Mouse (Mus musculus) left cerebral cortex, postnatal 25 days (tissue): Measurements from ENCODE around the gene Gm10842. TPM values are rescaled to one million over a fixed set of nuclear protein-coding genes. Genes with fewer than 3 reads are reported as not detected.

ENCODE experiments used
- DNase-seq, 2 experiments: peaks; one replicate each; pipeline ENCODE4 v3.0.0; 2022; ENCODE audit warnings: low spot score in 2 of 2, mixed read lengths in 1 of 2
- intact Hi-C: fragments of 180-260 bp; cut with DNase I; formaldehyde crosslinking; loops from one replicate; pipeline ENCODE4 v1.15.1; 2025
- total RNA-seq, 2 experiments: library from RNA; stranded (reverse); gene quantifications; 2 replicates each; pipeline ENCODE4 v1.2.3; 2021

Gm10842 gene
- total RNA-seq, 2 experiments from 2014 or later: not detected

GRCm38 (mm10) chr11:105151226-105152016, 4.7 kb downstream of the Gm10842 start:
- intact Hi-C loops: no loop called here

DNA sequence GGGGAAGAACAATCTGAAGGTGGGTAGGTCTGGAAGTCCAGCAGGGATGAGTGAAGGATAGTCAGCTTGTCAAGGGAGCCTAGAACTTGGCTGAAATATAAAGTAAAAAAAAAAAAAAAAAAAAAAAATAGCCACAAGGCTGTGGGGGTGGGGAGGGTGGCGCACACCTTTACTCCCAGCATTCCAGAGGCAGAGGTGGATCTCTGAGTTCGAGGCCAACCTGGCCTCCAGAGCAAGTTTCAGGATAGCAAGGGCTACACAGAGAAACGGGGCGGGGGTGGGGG, 5.3 kb downstream of the Gm10842 start:
- DNase-seq: no peak
- intact Hi-C loops: no loop called here

More at GRCm38 (mm10) chr11:105151226-105152016, 4.7 kb downstream of the Gm10842 start:
- no peak for DNase-seq

DNA sequence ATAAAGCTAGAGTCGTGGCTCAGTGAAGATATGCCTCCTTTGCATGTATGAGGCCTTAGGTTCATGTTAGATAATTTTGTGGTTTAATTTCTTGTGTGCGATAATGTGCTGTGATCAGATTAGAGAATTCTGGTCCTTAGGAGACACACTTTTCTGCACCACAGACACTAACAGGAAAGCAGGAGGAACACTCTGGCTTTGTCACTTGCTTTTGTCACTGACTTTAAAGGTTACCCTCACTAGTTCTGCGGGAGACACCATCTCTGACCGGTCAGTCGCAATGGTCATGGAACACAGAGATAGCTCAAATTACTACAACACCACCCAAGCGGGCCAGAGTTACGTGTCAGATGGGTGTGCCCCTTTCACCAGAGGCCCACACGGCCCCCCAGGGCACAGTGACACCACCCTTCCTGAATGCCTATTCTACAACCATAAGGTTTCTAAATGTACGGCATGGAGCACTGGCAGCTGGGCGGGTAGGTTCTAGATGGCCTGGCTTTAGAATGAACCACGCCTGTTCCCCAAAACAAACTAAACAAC, 5.7 kb downstream of the Gm10842 start:
- DNase-seq: no peak
- intact Hi-C loops: no loop called here

DNA sequence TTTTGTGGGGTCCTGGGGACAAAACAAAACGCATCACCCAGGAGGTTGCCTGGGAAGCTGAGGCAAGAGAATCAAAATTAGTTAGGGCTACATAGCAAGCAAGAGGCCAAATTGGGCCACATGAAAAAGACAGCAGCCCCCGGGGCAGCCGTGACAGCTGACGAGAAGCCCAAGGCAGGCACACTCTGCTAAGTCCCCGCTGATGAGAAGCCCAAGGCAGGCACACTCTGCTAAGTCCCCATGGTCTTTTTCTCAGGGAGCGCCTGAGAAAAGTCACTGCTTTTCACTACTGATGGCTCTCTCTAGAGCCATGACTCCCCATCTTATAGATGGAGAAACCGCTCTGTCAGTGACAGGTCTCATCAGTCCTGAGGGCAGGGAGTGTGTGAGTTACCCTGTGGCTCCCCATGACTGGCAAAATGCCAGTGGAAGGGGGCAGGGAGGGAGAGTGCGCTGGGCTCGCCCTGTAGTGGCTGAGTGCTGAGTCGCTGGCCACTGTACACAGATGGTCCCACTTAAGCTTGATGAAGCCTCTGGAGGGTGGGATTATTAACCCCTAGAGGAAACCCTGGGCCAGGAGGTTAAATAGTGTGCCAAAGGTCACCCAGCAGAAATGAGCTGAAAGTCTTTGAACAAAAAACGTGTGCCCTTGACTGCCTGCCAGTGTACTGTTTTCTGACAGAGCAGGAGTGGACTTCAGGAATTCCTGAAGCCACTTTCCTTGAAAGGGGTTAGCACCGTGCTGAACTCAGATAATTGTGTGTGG, 6.6 kb downstream of the Gm10842 start:
- no peak for DNase-seq
- intact Hi-C loops: no loop called here

DNA sequence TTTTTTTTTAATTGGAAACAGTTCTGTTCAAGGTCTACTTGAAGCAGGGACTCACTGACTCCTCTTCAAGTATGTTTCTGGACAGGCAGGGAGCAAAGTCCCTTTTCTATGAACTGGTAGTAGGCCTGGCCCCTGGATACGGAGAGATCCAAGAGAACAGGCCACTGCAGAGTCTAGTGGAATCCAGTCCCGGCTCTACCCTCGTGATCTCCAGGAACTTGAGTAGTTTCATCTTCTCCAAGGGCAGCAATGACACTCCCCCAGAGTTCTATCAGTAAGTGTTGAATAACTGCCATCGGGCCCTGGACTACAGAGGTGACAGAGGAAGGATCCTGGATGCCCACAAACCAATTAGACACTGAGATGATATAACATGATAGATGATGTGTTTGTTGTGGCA, 9.2 kb downstream of the Gm10842 start:
- intact Hi-C loops: no loop called here
- DNase-seq: no peak

GRCm38 (mm10) chr11:105156748-105157267, 10.1 kb downstream of the Gm10842 start:
- intact Hi-C loops: no loop called here
- no peak for DNase-seq

- intact Hi-C loops: no loop called here
- no peak for DNase-seq
Measured at GRCm38 (mm10) chr11:105158047-105158446, 11.4 kb downstream of the Gm10842 start.

DNA sequence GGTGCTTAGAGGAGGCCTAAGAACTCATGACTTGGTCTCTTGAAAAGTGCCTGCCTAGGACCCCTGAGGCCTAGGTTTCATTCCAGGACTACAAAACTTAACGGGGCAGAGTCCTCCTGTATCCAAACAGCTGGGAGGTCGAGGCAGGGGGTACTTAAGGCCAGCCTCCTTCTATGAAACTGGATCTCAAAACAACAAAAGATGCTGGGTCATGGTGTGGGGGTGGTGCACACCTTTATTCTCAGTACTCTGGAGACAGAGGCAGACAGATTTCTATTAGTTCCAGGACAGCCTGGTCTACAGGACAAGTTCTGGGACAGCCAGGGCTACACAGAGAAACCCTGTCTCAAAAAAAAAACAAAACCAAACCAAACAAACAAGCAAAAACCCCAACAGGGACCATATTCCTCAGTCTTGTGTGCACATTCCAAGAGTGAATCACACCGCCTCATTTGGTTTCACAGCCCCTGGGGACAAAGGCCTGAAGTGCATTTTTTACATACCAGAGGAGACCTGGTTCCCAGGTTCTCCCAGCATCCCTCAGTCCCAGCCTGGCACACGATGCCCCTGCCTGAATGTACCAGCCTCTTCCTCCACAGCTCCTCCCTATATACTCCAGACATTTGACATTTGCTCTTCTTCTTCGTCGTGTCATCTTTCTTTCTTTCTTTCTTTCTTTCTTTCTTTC, 13.1 kb downstream of the Gm10842 start:
- no peak for DNase-seq
- intact Hi-C loops: no loop called here

- DNase-seq: no peak
- intact Hi-C loops: no loop called here
Measured at GRCm38 (mm10) chr11:105161411-105161810, 14.7 kb downstream of the Gm10842 start.

DNA sequence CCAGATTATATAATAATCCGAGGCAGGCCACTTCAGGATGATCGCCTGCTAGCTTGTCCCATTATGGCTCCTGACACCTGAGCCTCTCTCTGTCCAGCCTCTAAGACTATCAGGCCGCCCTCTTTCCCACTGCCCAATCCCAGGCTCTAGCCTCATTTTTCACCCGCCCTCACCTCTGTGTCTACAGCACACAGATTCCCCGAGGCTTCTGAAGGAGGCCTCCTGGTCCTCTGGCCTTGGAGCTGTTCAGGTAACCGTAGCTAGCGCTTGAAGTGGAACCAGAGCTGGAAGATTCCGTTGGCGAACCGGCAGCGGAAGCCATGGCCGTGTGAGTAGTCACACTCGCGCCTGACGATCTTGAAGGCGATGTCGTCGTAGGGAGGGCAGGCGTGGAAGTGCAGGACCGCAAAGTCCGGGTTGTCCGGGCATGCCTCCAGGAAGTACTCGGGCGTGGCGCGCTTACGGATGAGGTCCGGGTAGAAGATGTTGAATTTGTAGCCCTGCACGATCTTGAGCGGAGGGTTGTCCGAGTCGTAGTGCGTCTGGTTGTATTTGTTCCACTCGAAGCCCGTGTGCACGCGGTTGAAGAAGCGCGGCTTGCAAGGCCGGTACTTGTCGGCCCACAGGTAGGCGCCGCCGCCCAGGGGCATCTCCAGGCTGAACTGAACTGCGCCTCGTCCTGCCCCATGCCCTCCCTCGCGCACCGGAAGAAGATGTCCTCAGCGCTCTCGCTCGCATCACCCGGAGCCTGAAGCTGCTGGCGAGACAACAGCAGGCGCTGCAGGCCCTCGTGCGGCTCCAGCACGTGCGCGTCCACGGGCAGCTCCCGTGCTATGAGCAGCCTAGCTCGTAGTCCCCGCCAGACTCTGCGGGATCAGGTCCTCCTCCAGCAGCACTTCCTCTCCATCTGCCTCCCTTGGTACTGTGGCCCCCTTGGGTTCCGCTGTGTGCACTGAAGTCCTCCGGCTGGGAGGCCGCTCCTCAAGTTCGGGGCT, 18.1 kb downstream of the Gm10842 start:
- DNase-seq: no peak
- intact Hi-C loops: no loop called here

- intact Hi-C loops: no loop called here
- no peak for DNase-seq
Measured at GRCm38 (mm10) chr11:105166780-105167179, 20.1 kb downstream of the Gm10842 start.

DNA sequence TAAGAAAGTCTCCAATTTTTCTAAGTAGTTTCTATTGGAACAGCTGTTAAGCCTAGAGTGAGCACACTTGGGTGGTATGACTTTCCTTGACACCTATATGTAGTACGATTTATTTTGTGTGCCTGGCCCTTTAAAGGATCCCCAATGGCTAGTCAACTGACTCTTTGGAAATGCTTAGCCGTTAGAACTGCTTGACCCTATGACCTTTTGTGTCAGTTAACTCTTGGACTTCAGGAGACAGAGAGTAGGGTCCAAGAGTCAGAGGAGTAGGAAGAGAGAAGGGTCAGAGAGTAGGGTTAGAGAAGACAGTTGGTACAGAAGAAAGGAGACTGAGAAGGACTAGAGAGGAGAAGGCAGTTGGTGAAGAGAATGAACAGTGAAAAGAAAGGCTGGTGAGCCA, 31.8 kb downstream of the Gm10842 start, which contains the start of gene Tlk2:
TSS of gene Tlk2 (plus strand) at position 292 of the 400 bp plus-strand sequence.
- intact Hi-C loops: no loop called here
- no peak for DNase-seq

DNA sequence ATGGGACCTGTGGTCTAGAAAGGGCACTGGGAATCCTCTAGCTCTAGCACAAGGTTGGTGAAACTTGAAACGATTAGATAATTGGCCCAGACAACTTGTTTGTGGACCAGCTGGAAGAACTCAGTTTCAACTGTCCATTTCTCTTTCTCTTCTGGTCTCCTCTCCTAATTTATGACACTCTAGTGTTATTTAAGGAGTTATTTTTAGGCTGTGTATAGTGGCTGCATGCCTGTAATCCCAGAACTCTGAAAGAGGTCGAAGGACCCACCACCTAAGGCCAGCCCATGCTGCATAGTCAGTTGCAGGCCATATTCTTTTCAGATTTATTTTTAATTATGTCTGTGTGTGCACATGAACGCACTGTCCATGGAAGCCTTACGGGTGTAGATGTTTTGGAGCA, 32.8 kb downstream of the Gm10842 start:
- intact Hi-C loops: no loop called here
- DNase-seq: no peak

DNA sequence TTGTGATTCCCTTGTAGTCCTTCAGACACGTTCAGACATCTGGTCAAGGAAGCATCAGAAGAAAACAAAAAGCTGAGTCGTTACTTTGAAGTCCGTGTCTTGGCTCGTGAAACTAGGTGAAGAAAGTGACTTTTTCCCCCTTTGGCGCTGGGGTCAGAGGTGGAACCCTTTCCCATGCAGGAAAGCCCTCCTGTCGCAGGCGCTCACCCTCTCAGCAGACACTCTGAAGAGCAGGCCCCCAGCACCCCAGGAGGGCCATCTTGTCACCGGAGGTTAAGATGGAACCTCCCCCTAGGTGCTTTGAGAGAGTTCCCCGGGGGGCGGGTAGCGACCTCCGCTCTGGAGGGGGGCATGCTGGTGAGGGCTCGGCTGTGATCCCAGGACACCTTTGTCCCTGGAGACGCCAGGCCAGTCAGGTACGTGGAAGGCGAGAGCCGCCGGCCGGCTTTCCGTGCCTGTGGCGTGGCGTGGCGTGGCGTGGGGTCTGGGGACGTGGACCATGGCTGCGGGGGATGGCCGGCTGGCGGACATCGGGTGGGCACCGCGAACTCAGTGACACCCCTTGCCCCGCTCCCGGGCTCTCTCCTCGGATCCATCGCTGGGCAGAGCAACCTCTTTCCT, 33.9 kb downstream of the Gm10842 start:
- intact Hi-C loops: loop anchor here (1.0 kb wide), 1 partner anchor 54 kb away; the partner anchor contains the start of gene Mettl2
- DNase-seq: peak; percentile 10 to 12

DNA sequence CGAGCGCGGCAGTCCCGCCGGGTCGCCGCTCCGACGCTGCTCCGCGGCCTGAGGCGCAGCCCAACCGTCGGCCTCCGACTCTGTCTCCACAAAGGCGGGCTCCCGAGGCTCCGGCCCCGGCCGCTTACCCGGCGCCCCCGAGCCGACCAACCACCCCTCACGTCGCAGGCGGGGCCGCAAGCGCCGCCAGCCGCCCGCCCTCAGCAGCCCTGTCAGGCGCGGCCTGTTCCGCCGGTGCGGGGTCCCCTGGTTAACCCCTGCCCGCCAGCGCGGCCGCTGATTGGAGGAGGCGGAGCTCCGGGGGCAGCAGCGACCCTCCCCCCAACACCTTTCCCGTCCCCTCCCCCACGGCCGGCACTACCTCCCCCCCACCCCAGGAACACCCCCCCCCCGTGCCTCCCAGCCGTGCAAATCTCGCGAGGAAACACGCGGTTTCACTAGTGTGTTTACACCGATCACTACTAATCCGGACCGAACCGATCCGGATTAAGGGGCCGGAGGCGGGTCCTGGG, 34.5 kb downstream of the Gm10842 start:
- peak; percentile 84 to 85 for DNase-seq
- intact Hi-C loops: loop anchor here (1.0 kb wide), 1 partner anchor 55 kb away; the partner anchor contains the start of gene Mettl2

GRCm38 (mm10) chr11:105181689-105182460, 35.2 kb downstream of the Gm10842 start:
- intact Hi-C loops: loop anchor here (1.0 kb wide), 1 partner anchor 56 kb away; the partner anchor contains the start of gene Mettl2
- DNase-seq: peak; percentile 28 to 47

DNA sequence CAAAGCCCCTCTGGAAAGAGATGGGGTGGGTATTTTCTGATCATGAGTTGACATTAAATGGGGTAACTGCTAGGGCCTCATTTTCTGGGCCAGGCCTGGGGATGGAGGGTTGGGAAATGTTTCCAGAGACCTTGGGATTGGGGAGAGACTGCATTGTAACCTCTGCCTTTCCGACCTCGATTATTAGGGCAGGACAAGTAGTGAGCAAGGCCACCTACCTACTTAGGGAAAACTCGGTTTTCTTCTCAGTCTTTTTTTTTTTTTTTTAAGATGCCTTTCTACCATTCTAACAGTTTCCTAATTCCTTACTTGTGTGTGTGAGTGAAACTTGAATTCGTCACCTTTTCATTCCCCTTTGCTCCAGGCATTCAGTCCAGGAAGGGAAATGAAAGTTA, 35.8 kb downstream of the Gm10842 start:
- intact Hi-C loops: no loop called here

More for the DNA sequence above, 35.8 kb downstream of the Gm10842 start:
- DNase-seq: peak in 1 of 2 experiments; percentile 15
